Mouse (Mus musculus) frontal cortex, adult (tissue): ENCODE results near the gene Vmn2r12.
"Not testable (repeated sequence)": the region's sequence is repeated elsewhere in the genome, so short reads cannot be mapped to it uniquely, and the experiment has no call there.

Experiments used
- ATAC-seq: cut with Nextera tagmentation; 2 replicates; pipeline ENCODE4 v1.9.2; 2017; ENCODE audit warnings: mild to moderate bottlenecking, moderate library complexity, mixed read lengths; ENCODE audit not compliant: low TSS enrichment

Gene Vmn2r12

GRCm38 (mm10) chr5:109097850-109098249 lies at the start of gene Vmn2r12:
Vmn2r12 (minus strand) TSS chr5:109097950.
- ATAC-seq: not testable (repeated sequence)

GRCm38 (mm10) chr5:109139546-109139945 lies 41.8 kb upstream of the Vmn2r12 start:
- ATAC-seq: no peak

GRCm38 (mm10) chr5:109136731-109137130 lies 39.0 kb upstream of the Vmn2r12 start:
- ATAC-seq: no peak

GRCm38 (mm10) chr5:109096482-109096881 lies 1.3 kb downstream of the Vmn2r12 start:
- ATAC-seq: not testable (repeated sequence)

DNA sequence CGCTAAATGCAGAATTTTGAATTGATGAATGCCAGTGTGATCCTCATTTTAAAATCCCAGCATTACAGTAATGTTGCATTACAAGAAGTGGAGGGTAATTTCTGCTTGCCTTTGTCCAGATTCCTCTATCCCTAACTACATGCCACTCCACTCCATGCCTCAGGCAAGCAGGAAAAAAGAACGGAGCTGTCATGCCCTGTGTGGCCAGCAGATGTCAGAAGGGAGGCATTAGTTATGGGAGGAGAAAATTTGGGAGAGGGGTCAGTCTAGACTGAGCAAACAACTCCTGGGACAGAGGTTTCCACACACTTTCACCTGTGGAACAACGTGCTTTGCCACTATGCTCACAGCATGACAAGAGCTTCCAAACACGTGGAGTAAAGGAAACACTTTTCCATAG lies 25.7 kb downstream of the Vmn2r12 start:
- not testable (repeated sequence) for ATAC-seq

GRCm38 (mm10) chr5:109059469-109059868 lies 38.3 kb downstream of the Vmn2r12 start, which contains the start of gene Vmn2r11:
Vmn2r11 (minus strand) TSS chr5:109059569.
- not testable (repeated sequence) for ATAC-seq

DNA sequence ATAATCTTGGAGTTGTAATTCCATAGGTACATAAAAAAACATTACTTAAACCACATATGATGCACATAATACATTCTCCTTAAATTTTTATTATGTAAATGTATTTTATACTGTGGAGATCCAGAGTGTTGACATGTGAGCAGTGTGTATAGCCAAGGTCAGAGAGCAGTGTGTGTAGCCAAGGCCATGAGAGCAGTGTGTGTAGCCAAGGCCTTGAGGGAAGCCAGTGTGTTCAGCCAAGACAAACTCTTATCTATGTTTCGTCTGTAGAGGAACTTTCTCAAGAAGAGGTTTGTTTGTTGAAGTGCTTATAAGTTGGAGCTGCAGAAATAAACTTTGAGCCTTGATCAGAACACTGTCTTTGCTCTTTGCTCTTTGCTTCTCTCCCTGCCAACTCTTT lies 42.5 kb downstream of the Vmn2r12 start:
- no peak for ATAC-seq
